Mouse (Mus musculus) adrenal gland, adult 18-20 months (tissue): ENCODE measurements around the gene Rcor2. TPM values are rescaled to one million over a fixed set of nuclear protein-coding genes. Genes with fewer than 3 reads are reported as not detected.

ENCODE experiments used
- DNase-seq, 2 experiments: peaks; one replicate each; pipeline ENCODE4 v3.0.0; 2021 to 2022; ENCODE audit warnings: low spot score in 2 of 2
- total RNA-seq, 2 experiments: library from RNA; stranded (reverse); gene quantifications; 1 replicate in 1 of 2; 2 replicates in 1 of 2; pipeline ENCODE4 v1.2.3; 2021

Rcor2 gene
- total RNA-seq, 2 experiments from 2014 or later: 1.5 to 2.5 TPM

GRCm38 (mm10) chr19:7316822-7317221 lies 49.7 kb downstream of the Rcor2 start:
- no peak for DNase-seq

- no peak for DNase-seq
These were observed 50.6 kb downstream of the Rcor2 start for GRCm38 (mm10) chr19:7317716-7318115.

GRCm38 (mm10) chr19:7320181-7320580 lies 53.1 kb downstream of the Rcor2 start:
- DNase-seq: no peak

- no peak for DNase-seq
These were observed 54.3 kb downstream of the Rcor2 start for GRCm38 (mm10) chr19:7321391-7321790.

Other genes starting within 250 kb of the Rcor2 start
- gene Fermt3, start 247.9 kb upstream of the Rcor2 start, total RNA-seq: 1 to 10 TPM; 7.4 to 8.7 TPM
- 100 to 1,000 TPM; 284 to 378 TPM for gene Stip1, start 227.4 kb upstream of the Rcor2 start, total RNA-seq
- 10 to 100 TPM; 62.4 to 77.9 TPM for gene Macrod1, start 210.5 kb upstream of the Rcor2 start, total RNA-seq
- 1 to 10 TPM; 2.1 to 9.3 TPM for gene Flrt1, start 161.6 kb upstream of the Rcor2 start, total RNA-seq
- 100 to 1,000 TPM in 1 of 2 experiments, 10 to 100 TPM in 1; 96.7 to 125 TPM for gene Otub1, start 61.0 kb upstream of the Rcor2 start, total RNA-seq
- gene Cox8a, start 49.7 kb upstream of the Rcor2 start, total RNA-seq: 1,000 to 10,000 TPM; 1,005 to 1,597 TPM
- 10 to 100 TPM; 18.6 to 20.7 TPM for gene Naa40, start 26.1 kb upstream of the Rcor2 start, total RNA-seq
- 10 to 100 TPM; 63.5 to 64.0 TPM for gene Mark2, start 74.5 kb downstream of the Rcor2 start, total RNA-seq
- gene Spindoc, start 115.7 kb downstream of the Rcor2 start, total RNA-seq: 10 to 100 TPM; 19.9 to 22.7 TPM
- gene 2700081O15Rik, start 150.3 kb downstream of the Rcor2 start, total RNA-seq: 10 to 100 TPM; 17.1 to 20.0 TPM
- 100 to 1,000 TPM; 137 to 151 TPM for gene Rtn3, start 216.0 kb downstream of the Rcor2 start, total RNA-seq
- gene Atl3, start 226.7 kb downstream of the Rcor2 start, total RNA-seq: 100 to 1,000 TPM in 1 of 2 experiments, 10 to 100 TPM in 1; 84.3 to 121 TPM